Mouse (Mus musculus): Measurements from ENCODE around the gene Alpl. TPM values are rescaled to one million over a fixed set of nuclear protein-coding genes. Genes with fewer than 3 reads are reported as not detected.

Gene Alpl
- polyA plus RNA-seq, 1 experiment from 2014 or later, result 5.1 TPM

GRCm38 (mm10) chr4:137727506-137728187 is 68.5 kb downstream of the Alpl start:
- H3K27me3 ChIP-seq (ENCODE audit: low read depth, poor library complexity, severe bottlenecking), result peaks cover 82% of the 10 kb centered on the region
- H3K27ac ChIP-seq, result peak overlapping the region; percentile 69
- 5% methylated on average over 12 of the region's 18 CpGs for WGBS
- H3K36me3 ChIP-seq, result no peaks in the 10 kb centered on the region
- no peaks in the 10 kb centered on the region for H3K9me3 ChIP-seq (replicated peaks)
- peaks cover 58% of the 10 kb centered on the region for H3K4me1 ChIP-seq
- peak; percentile 60 for DNase-seq (ENCODE audit: low spot score)
- H3K4me3 ChIP-seq, result peak overlapping the region; percentile 31

- H3K27ac ChIP-seq, result peak overlapping the region; percentile 69
- DNase-seq (ENCODE audit: low spot score), result no peak
- peaks cover 58% of the 10 kb centered on the region for H3K4me1 ChIP-seq
- H3K9me3 ChIP-seq (replicated peaks), result no peaks in the 10 kb centered on the region
- H3K36me3 ChIP-seq, result no peaks in the 10 kb centered on the region
- H3K4me3 ChIP-seq, result peak overlapping the region; percentile 31
- 80% methylated on average over 18 of the region's 18 CpGs for WGBS
- peaks cover 76% of the 10 kb centered on the region for H3K27me3 ChIP-seq (ENCODE audit: low read depth, poor library complexity, severe bottlenecking)
Observed at GRCm38 (mm10) chr4:137726739-137727505, 69.3 kb downstream of the Alpl start.

- no peak overlapping the region for H3K27ac ChIP-seq
- no peaks in the 10 kb centered on the region for H3K9me3 ChIP-seq (replicated peaks)
- WGBS, result 75% methylated on average over 13 of the region's 13 CpGs
- DNase-seq (ENCODE audit: low spot score), result no peak
- H3K4me3 ChIP-seq, result no peak overlapping the region
- H3K27me3 ChIP-seq (ENCODE audit: low read depth, poor library complexity, severe bottlenecking), result peaks cover 80% of the 10 kb centered on the region
- peaks cover 58% of the 10 kb centered on the region for H3K4me1 ChIP-seq
- no peaks in the 10 kb centered on the region for H3K36me3 ChIP-seq
Observed at GRCm38 (mm10) chr4:137725541-137726145, 70.5 kb downstream of the Alpl start.

GRCm38 (mm10) chr4:137724766-137725165 is 71.4 kb downstream of the Alpl start:
- H3K9me3 ChIP-seq (replicated peaks), result no peaks in the 10 kb centered on the region
- 50% methylated on average over 8 of the region's 8 CpGs for WGBS
- DNase-seq (ENCODE audit: low spot score), result peak; percentile 74
- no peak overlapping the region for H3K27ac ChIP-seq
- H3K36me3 ChIP-seq, result no peaks in the 10 kb centered on the region
- H3K4me1 ChIP-seq, result peaks cover 62% of the 10 kb centered on the region
- peaks cover 82% of the 10 kb centered on the region for H3K27me3 ChIP-seq (ENCODE audit: low read depth, poor library complexity, severe bottlenecking)
- peak overlapping the region; percentile 40; the same call in 1 of the 2 replicates for H3K4me3 ChIP-seq

- Histone ChIP-seq H3K4me3 (peak overlapping the region; percentile 40), H3K9me3 (replicated peaks) (no peaks in the 10 kb centered on the region), H3K36me3 (no peaks in the 10 kb centered on the region), H3K27me3 (ENCODE audit: low read depth, poor library complexity, severe bottlenecking) (peaks cover 82% of the 10 kb centered on the region), H3K4me1 (peaks cover 62% of the 10 kb centered on the region), H3K27ac (peak overlapping the region; percentile 50)
- DNase-seq (ENCODE audit: low spot score), result no peak
- 47% methylated on average over 11 of the region's 11 CpGs for WGBS
Observed at GRCm38 (mm10) chr4:137724212-137724611, 72.0 kb downstream of the Alpl start.

GRCm38 (mm10) chr4:137723527-137723926 is 72.7 kb downstream of the Alpl start:
- Histone ChIP-seq H3K36me3 (no peaks in the 10 kb centered on the region), H3K4me1 (peaks cover 62% of the 10 kb centered on the region), H3K4me3 (peak overlapping the region; percentile 40), H3K27ac (peak overlapping the region; percentile 50), H3K27me3 (ENCODE audit: low read depth, poor library complexity, severe bottlenecking) (peaks cover 82% of the 10 kb centered on the region), H3K9me3 (replicated peaks) (no peaks in the 10 kb centered on the region)
- DNase-seq (ENCODE audit: low spot score), result no peak
- 37% methylated on average over 25 of the region's 25 CpGs for WGBS

- Histone ChIP-seq H3K27ac (no peak overlapping the region), H3K27me3 (ENCODE audit: low read depth, poor library complexity, severe bottlenecking) (peaks cover 82% of the 10 kb centered on the region), H3K4me3 (peak overlapping the region; percentile 40), H3K36me3 (no peaks in the 10 kb centered on the region), H3K4me1 (peaks cover 61% of the 10 kb centered on the region), H3K9me3 (replicated peaks) (no peaks in the 10 kb centered on the region)
- 32% methylated on average over 12 of the region's 12 CpGs for WGBS
- DNase-seq (ENCODE audit: low spot score), result peak; percentile 88
Observed at GRCm38 (mm10) chr4:137722692-137723427, 73.3 kb downstream of the Alpl start.

GRCm38 (mm10) chr4:137722230-137722629 is 74.0 kb downstream of the Alpl start:
- no peaks in the 10 kb centered on the region for H3K36me3 ChIP-seq
- WGBS, result 88% methylated on average over 3 of the region's 3 CpGs
- H3K27ac ChIP-seq, result no peak overlapping the region
- peaks cover 82% of the 10 kb centered on the region for H3K27me3 ChIP-seq (ENCODE audit: low read depth, poor library complexity, severe bottlenecking)
- H3K9me3 ChIP-seq (replicated peaks), result no peaks in the 10 kb centered on the region
- peaks cover 61% of the 10 kb centered on the region for H3K4me1 ChIP-seq
- no peak for DNase-seq (ENCODE audit: low spot score)
- H3K4me3 ChIP-seq, result no peak overlapping the region

GRCm38 (mm10) chr4:137721563-137721962 is 74.6 kb downstream of the Alpl start:
- H3K36me3 ChIP-seq, result no peaks in the 10 kb centered on the region
- H3K27me3 ChIP-seq (ENCODE audit: low read depth, poor library complexity, severe bottlenecking), result peaks cover 82% of the 10 kb centered on the region
- H3K9me3 ChIP-seq (replicated peaks), result no peaks in the 10 kb centered on the region
- 89% methylated on average over 15 of the region's 15 CpGs for WGBS
- no peak overlapping the region for H3K4me3 ChIP-seq
- DNase-seq (ENCODE audit: low spot score), result no peak
- peaks cover 61% of the 10 kb centered on the region for H3K4me1 ChIP-seq
- H3K27ac ChIP-seq, result no peak overlapping the region

- Histone ChIP-seq H3K4me3 (peak overlapping the region; percentile 14; the same call in 1 of the 2 replicates), H3K9me3 (replicated peaks) (no peaks in the 10 kb centered on the region), H3K4me1 (peaks cover 54% of the 10 kb centered on the region), H3K27ac (peak overlapping the region; percentile 73), H3K27me3 (ENCODE audit: low read depth, poor library complexity, severe bottlenecking) (peaks cover 82% of the 10 kb centered on the region), H3K36me3 (no peaks in the 10 kb centered on the region)
- WGBS, result 31% methylated on average over 15 of the region's 15 CpGs
- DNase-seq (ENCODE audit: low spot score), result no peak
Observed at GRCm38 (mm10) chr4:137719378-137720077, 76.7 kb downstream of the Alpl start.

GRCm38 (mm10) chr4:137717671-137718070 is 78.5 kb downstream of the Alpl start:
- DNase-seq (ENCODE audit: low spot score), result no peak
- Histone ChIP-seq H3K27ac (0 out of 2 replicates have a peak overlapping the region, but pooled peaks have one; percentile 4), H3K4me3 (no peak overlapping the region), H3K4me1 (peaks cover 43% of the 10 kb centered on the region), H3K9me3 (replicated peaks) (no peaks in the 10 kb centered on the region), H3K36me3 (no peaks in the 10 kb centered on the region), H3K27me3 (ENCODE audit: low read depth, poor library complexity, severe bottlenecking) (peaks cover 64% of the 10 kb centered on the region)
- 70% methylated on average over 15 of the region's 15 CpGs for WGBS

- H3K27me3 ChIP-seq (ENCODE audit: low read depth, poor library complexity, severe bottlenecking), result peaks cover 65% of the 10 kb centered on the region
- H3K4me1 ChIP-seq, result peaks cover 43% of the 10 kb centered on the region
- DNase-seq (ENCODE audit: low spot score), result no peak
- no peaks in the 10 kb centered on the region for H3K9me3 ChIP-seq (replicated peaks)
- H3K4me3 ChIP-seq, result no peak overlapping the region
- 57% methylated on average over 7 of the region's 7 CpGs for WGBS
- H3K36me3 ChIP-seq, result no peaks in the 10 kb centered on the region
- 0 out of 2 replicates have a peak overlapping the region, but pooled peaks have one; percentile 8 for H3K27ac ChIP-seq
Observed at GRCm38 (mm10) chr4:137717005-137717404, 79.2 kb downstream of the Alpl start.
